Mouse (Mus musculus) limb, embryonic 10.5 days (tissue): Measurements from ENCODE around the gene Dock9. TPM values are rescaled to one million over a fixed set of nuclear protein-coding genes. Genes with fewer than 3 reads are reported as not detected.
A peak's percentile ranks its signal among the peaks of the same experiment; 100 is the strongest.

Experiments
- DNase-seq: peaks from one replicate; pipeline ENCODE4 v3.0.0-alpha.2; 2017; ENCODE audit warnings: low spot score
- H3K27ac ChIP-seq: fragments of 300-500 bp; sonication (generic); 2 replicates; pipeline ENCODE4 v1.5.1; 2016; ENCODE audit warnings: mild to moderate bottlenecking
- H3K27me3 ChIP-seq: fragments of 300-500 bp; sonication (generic); 2 replicates; pipeline ENCODE4 v1.6.1; 2016; ENCODE audit warnings: low read depth, mild to moderate bottlenecking; ENCODE audit not compliant: poor library complexity, severe bottlenecking
- H3K36me3 ChIP-seq: fragments of 300-500 bp; sonication (generic); 2 replicates; pipeline ENCODE4 v1.6.1; 2016; ENCODE audit warnings: mild to moderate bottlenecking, moderate library complexity
- H3K4me1 ChIP-seq: fragments of 300-500 bp; sonication (generic); 2 replicates; pipeline ENCODE4 v1.6.1; 2016
- H3K4me3 ChIP-seq: fragments of 300-500 bp; sonication (generic); 2 replicates; pipeline ENCODE4 v1.5.1; 2016; ENCODE audit warnings: mild to moderate bottlenecking, moderate library complexity
- H3K9me3 ChIP-seq: fragments of 300-500 bp; sonication (generic); replicated peaks from 2 replicates; pipeline ENCODE4 v1.6.1; 2016; ENCODE audit warnings: mild to moderate bottlenecking
- WGBS: fragments of 180-500 bp; shearing (Covaris S2); methylation state at CpG from one replicate; pipeline ENCODE4 v1.1.7; 2016; 5-methylcytosine and 5-hydroxymethylcytosine counted together
- polyA plus RNA-seq: library from polyadenylated mRNA; unstranded; fragments of >200 nt; fragmentation: Nextera tagmentation; extraction: Ambion mirVana; gene quantifications from 2 replicates; pipeline ENCODE4 v1.2.1, GENCODE M21; 2016

Gene Dock9
- polyA plus RNA-seq = 3.2 and 4.0 TPM in 2 replicates

DNA sequence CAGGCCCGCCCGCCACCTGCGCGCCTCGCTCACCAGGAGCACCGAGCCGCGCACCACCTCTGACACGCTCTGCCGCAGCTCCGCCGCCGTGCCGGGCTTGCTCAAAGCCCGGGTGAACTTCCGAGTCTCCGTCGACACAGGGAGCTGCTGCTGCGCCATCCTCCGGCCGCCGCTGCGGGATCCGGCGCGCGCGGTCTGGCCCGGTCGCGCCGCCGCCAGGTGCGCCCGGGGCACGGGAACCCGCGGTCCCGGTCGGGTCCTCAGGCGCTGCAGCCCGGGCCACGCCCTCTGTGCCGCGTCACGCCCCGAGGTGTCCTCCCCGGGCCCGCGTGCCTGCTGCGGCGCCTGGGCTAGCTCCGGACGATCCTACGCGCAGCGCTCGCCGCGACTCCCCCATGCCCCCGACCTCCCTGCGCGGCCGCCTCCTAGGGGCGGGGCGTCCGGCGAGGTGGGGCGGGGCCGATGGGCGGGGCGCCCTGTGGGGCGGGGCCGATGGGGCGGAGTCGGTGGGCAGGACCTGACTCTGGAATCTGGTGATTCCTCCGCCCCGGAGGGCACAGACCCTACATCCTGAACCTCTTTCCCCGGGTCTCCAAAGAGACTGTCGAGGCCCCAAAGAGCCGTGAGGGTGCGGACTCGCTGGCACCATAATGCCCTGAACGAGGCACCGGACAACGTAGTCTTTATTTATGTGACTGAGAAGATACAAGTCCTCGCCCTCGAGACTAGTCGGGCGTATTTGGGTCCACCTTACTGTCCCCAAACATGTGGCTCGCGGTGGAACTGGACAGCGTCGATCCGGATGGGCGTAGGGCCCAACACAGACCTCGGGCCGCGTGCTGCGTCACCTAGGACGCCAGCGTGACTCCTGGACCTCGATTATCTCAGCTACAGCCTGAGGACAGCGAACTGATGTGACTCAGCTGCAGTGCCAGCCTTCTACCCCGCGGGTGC is at the start of gene Dock9:
Dock9 (minus strand) TSS at position 381 of the 954 bp plus-strand sequence.
- peaks cover 20% of the 10 kb centered on the region for H3K4me1 ChIP-seq
- H3K27ac ChIP-seq = peak within 1 kb of the TSS; percentile 86
- no peaks in the 10 kb centered on the region for H3K36me3 ChIP-seq
- peaks cover 24% of the 10 kb centered on the region for H3K27me3 ChIP-seq
- WGBS = under 1% methylated on average over 106 of the region's 106 CpGs
- no peaks in the 10 kb centered on the region for H3K9me3 ChIP-seq
- DNase-seq = peak; percentile 99
- peak within 1 kb of the TSS; percentile 74 for H3K4me3 ChIP-seq

DNA sequence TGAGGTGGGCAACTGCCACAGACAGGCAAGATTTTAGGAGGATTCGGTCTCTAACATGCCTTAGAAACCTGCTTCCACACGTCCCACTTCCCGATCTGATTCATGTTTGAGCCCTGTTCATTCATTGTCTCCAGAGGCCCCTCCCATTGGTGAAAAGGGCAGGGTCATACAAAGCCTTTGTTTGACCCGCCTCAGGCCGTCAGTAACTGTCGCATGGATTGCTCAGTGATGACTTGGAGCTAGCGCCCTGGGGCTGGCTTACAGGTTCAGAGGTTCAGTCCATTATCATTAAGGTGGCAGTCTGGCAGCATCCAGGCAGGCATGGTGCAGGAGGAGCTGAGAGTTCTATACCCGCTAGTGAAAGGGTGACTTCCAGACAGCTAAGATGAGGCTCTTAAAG is 46.8 kb upstream of the Dock9 start:
- 80% methylated on average over 8 of the region's 8 CpGs for WGBS
- no peaks in the 10 kb centered on the region for H3K27me3 ChIP-seq
- no peak for DNase-seq
- 0 out of 2 replicates have a peak, but pooled peaks cover under 1% of the 10 kb centered on the region for H3K9me3 ChIP-seq
- no peak overlapping the region for H3K27ac ChIP-seq
- H3K4me1 ChIP-seq = no peaks in the 10 kb centered on the region
- no peak overlapping the region for H3K4me3 ChIP-seq
- H3K36me3 ChIP-seq = no peaks in the 10 kb centered on the region

DNA sequence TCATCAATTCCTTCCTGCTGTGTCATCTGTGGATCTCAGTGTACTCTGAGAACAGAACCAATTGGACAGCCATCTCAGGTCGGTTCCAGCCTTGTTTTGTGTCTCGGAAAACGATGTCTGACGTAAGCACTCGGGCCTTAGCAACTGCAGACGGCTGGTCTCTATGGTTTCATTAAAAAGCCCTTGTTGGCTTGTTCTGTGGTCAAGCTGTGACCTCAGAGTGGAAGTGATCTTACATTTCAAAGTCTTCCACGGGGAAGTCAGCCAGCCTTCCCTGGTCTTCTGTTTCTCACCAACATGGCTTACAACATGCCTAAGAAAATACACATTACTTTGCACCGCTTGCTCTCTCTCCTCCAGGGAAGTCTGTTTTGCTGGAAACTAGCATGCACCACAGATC is 42.6 kb upstream of the Dock9 start:
- Histone ChIP-seq H3K4me1 (no peaks in the 10 kb centered on the region), H3K27me3 (no peaks in the 10 kb centered on the region), H3K27ac (no peak overlapping the region), H3K4me3 (no peak overlapping the region), H3K9me3 (peaks cover 9% of the 10 kb centered on the region; the same call in 1 of the 2 replicates), H3K36me3 (no peaks in the 10 kb centered on the region)
- no peak for DNase-seq
- 92% methylated on average over 8 of the region's 8 CpGs for WGBS

DNA sequence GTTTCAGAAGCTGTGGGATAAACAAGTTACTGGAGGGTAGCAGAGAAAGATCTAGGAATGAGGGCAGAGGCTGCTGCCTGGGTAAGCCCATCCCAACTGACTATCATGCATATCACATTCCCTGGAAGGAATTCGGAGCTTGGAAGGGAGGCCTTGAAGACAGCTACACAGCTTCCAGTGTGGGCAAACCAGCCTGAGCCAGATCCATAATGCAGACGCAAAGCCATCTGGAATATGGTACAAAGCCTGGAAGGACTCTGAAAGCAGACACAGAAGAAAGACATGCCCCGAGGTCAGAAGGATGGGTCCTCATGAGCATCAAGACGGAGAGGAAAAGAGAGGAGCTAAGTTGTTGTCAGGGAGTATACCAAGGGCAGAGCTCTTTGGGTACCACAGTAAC is 40.5 kb upstream of the Dock9 start:
- no peak for DNase-seq
- Histone ChIP-seq H3K36me3 (no peaks in the 10 kb centered on the region), H3K4me3 (no peak overlapping the region), H3K27me3 (no peaks in the 10 kb centered on the region), H3K9me3 (peaks cover 9% of the 10 kb centered on the region; the same call in 1 of the 2 replicates), H3K27ac (no peak overlapping the region), H3K4me1 (no peaks in the 10 kb centered on the region)
- WGBS = 95% methylated on average over 4 of the region's 4 CpGs

DNA sequence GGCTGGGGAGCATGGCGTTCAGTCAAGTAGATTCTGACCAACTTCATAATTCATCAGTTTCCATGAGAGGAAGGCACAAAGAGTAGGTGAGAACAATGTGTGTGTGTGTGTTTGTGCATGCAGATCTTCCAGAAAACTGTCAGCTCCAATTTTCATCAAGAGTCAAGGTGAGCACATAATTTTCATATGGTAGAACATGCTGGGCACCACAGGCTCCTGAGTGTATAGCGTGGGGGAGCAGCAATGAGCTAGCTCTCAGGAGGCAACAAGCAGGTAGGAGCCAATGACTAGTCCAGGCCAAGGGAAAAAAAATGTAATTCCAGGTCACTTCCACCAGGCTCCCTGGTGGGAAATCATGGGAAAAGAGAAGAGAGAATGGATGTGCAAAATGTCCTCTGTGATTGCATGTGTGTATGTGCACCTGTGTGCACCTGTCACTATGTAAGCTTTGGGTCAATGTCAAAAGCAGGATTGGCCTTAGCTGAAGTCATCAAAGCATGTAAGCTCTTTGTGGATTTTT is 35.4 kb upstream of the Dock9 start:
- Histone ChIP-seq H3K27me3 (no peaks in the 10 kb centered on the region), H3K4me3 (no peak overlapping the region)
- 79% methylated on average over 2 of the region's 2 CpGs for WGBS

DNA sequence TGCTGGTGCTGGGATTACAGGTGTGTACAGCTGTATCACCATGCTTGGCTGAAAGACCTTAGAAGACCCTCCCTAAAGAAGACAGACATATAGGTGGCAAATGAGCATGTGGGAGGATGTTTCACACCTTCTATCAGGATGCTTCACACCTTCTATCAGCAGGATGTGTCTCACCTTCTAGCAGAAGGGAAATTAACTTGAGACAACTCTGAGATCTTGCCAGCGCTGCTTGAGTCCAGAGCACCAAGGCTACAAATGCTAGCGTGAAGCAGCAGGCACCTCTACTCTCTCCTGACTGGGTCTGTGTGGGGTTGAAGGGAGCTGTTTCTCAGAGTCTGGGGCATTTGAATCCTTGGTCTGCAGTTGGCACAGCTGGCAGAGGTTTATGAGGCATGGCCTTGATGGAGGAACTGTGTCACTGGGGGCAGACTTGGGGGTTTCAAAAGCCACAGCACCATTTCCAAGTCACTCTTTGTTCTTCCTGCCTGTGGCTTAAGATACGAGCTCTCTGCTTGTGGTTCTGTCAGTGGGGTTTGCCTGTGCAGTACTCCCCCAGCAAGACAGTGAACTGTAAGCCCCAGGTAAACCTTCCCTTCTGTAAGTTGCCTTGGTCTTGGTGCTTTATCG is 32.3 kb upstream of the Dock9 start:
- WGBS = 82% methylated on average over 4 of the region's 4 CpGs
- Histone ChIP-seq H3K36me3 (no peaks in the 10 kb centered on the region), H3K4me3 (no peak overlapping the region), H3K9me3 (no peaks in the 10 kb centered on the region), H3K4me1 (peaks cover 4% of the 10 kb centered on the region; the same call in 1 of the 2 replicates), H3K27ac (no peak overlapping the region), H3K27me3 (no peaks in the 10 kb centered on the region)
- DNase-seq = no peak

More for the DNA sequence above, 35.4 kb upstream of the Dock9 start:
- no peaks in the 10 kb centered on the region for H3K36me3 ChIP-seq
- H3K4me1 ChIP-seq = no peaks in the 10 kb centered on the region
- no peak overlapping the region for H3K27ac ChIP-seq
- H3K9me3 ChIP-seq = no peaks in the 10 kb centered on the region
- no peak for DNase-seq

DNA sequence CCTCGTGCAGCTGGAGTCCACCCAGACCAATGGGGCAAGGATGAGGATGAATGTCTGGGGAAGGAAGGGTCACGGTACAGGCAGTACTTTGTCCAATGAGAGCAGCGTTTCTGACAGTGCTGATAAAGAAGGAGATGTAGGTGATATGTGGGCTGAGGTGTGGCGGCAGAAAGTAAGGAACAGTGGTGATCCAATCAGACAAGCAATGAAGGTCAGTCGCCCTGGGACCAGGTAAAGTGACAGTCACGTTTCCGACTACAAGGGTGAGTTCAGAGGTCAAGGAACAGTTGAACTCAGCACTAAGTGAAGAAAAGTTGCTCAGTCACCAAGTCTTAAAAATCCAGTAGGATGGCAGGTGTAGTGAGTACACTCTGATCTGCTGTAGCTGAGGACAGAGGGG is 29.5 kb upstream of the Dock9 start:
- H3K27me3 ChIP-seq = no peaks in the 10 kb centered on the region
- no peak for DNase-seq
- H3K4me1 ChIP-seq = peaks cover 16% of the 10 kb centered on the region
- H3K4me3 ChIP-seq = no peak overlapping the region
- no peaks in the 10 kb centered on the region for H3K9me3 ChIP-seq
- H3K36me3 ChIP-seq = no peaks in the 10 kb centered on the region
- H3K27ac ChIP-seq = no peak overlapping the region
- 80% methylated on average over 7 of the region's 7 CpGs for WGBS

DNA sequence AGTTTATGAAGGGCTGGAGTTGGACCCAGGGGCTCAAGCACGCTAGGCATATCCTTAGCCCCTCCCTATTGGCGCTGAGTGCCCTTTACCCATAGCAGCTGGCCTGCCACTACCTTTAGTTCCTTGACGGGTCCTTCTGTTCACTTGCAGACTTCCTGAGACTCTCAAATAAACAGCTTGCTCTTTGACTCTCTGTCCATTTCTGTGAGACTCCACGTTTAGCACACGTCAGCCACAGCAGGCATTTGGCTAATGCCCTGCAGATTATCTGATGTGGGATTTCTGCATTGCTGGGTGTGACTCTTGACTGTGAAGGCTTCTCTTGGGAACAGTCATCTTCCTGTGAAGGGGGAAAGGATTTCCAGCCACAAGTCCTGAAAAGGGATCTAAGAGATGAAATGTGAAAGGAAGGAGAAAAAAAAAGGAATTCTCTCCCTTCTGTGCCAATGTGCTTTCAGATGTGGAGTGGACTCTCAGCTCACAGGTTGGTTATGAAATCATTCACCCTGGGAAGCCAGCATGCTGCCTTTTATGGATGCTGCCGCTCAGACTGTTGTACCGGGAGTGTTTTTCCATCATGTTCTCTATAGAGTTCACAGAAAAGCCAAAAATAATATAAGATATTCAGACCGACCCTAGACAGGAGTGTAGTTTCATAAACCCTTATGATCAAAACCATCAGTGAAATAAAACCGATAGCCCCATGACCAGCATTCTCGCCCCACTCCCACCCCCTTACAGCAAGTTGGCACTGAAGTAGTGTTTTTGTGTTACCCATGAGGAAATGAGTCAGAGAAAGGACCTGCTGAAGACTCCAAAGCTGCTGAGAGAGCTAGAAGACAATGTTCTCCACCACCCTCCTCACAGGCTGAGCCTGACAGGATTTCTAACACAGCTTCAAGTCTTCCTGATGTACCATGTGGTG is 28.1 kb upstream of the Dock9 start:
- Histone ChIP-seq H3K4me3 (no peak overlapping the region), H3K27ac (no peak overlapping the region), H3K27me3 (no peaks in the 10 kb centered on the region), H3K4me1 (peaks cover 16% of the 10 kb centered on the region), H3K36me3 (no peaks in the 10 kb centered on the region), H3K9me3 (no peaks in the 10 kb centered on the region)
- 82% methylated on average over 10 of the region's 10 CpGs for WGBS
- no peak for DNase-seq

DNA sequence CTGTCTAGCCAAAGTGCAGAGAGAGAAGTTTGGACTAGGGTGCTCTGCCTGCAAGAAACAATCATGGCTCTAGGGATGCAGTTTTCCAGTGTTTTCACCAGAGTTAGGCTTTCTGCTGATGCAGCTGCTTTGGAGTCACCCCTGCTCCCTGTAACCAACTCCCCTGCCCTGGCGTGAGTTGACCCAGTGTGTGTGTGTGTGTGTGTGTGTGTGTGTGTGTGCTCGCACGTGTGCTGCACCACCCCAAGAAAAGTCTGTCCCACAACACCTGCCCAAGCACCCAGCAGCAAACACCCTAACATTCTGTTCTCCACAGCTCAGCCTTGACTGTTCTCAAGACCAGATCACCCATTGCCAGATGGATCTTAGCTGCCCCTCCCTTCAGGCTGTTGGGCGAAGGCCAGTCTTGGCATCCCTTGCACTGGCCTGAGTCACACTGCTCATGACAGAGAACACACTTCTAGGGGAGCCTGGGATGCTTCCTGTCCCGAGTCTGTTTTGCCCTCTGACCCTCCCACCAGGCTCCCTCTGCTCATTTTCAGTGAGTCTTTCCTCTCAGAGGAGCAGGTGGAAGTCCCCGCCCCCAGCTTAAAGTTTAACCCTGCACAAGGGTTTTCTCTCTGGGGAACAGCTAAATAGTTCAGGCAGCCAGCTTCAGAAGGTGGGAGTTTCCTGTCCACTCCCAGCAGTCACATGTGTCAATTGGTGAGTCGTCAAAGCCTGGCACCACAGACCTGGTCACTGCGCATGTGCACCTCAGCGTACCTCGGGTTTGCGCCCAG is 26.9 kb upstream of the Dock9 start:
- WGBS = 77% methylated on average over 11 of the region's 11 CpGs
- no peaks in the 10 kb centered on the region for H3K27me3 ChIP-seq
- H3K36me3 ChIP-seq = no peaks in the 10 kb centered on the region
- H3K9me3 ChIP-seq = no peaks in the 10 kb centered on the region
- no peak overlapping the region for H3K4me3 ChIP-seq
- H3K4me1 ChIP-seq = peaks cover 16% of the 10 kb centered on the region
- no peak for DNase-seq
- no peak overlapping the region for H3K27ac ChIP-seq

DNA sequence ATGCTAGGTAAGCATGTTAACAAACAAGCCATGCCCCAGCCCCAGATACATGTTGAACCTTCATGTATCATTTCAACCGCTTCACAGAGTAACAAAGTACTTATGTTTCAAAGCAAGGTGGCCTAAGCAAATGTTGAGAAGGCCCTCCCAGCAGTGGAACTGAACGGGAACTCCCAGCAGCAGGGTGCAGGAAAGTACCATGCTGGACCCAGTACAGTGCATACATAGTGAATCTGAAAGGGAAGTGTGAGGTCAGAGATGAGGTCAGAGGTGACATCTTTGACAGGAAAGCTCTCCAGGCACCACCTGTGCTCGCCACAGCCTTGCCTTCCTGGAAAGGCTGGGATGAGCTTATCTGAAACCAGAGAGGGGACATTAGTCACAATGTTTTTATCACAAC is 25.4 kb upstream of the Dock9 start:
- no peak for DNase-seq
- H3K4me3 ChIP-seq = no peak overlapping the region
- H3K36me3 ChIP-seq = no peaks in the 10 kb centered on the region
- H3K9me3 ChIP-seq = no peaks in the 10 kb centered on the region
- WGBS = 79% methylated on average over 3 of the region's 3 CpGs
- H3K27me3 ChIP-seq = no peaks in the 10 kb centered on the region
- H3K27ac ChIP-seq = no peak overlapping the region
- peaks cover 16% of the 10 kb centered on the region for H3K4me1 ChIP-seq

DNA sequence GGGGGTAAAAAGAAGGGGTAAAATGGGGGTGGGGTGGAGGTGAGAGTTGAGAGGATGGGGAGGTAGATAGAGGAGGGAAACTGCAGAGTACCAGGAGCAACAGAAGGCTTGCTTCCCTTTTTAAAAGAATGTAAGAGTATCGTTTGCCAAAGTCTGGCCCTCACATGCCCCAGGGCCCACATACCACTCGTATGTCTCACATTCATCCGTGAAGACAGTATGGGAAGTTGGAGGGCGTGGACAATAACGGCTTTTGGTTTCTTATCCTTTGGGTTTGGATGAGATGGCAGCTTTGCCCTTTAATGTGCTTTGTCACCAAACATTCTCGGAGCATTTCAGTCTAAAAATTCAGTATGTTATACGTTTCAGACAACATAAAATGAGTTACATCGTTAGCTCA is 24.9 kb upstream of the Dock9 start:
- H3K4me1 ChIP-seq = peaks cover 16% of the 10 kb centered on the region
- WGBS = 89% methylated on average over 8 of the region's 8 CpGs
- H3K9me3 ChIP-seq = no peaks in the 10 kb centered on the region
- H3K27me3 ChIP-seq = no peaks in the 10 kb centered on the region
- no peak overlapping the region for H3K27ac ChIP-seq
- no peaks in the 10 kb centered on the region for H3K36me3 ChIP-seq
- DNase-seq = no peak
- no peak overlapping the region for H3K4me3 ChIP-seq

DNA sequence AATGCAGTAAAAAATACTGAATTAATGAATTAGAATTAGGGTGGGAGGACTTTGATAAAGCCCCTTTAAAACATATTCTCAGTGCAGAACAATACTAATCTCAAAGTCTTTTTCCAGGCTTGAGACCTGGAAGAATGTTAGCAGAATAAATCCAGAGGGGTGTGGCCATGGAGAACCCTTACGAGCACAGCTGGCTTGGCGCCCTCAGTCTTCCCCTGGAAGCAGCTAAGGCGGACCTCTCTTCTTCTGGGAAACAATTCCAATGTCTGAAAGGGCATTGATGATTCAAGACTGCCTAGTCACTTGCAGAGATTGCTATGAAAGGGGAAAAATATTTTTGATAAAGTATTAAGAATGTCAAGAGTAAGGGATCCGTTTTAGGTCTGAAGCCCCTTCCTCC is 9.2 kb upstream of the Dock9 start:
- DNase-seq = no peak

More for the DNA sequence above, 9.2 kb upstream of the Dock9 start:
- no peaks in the 10 kb centered on the region for H3K9me3 ChIP-seq
- 79% methylated on average over 4 of the region's 4 CpGs for WGBS
- no peak overlapping the region for H3K4me3 ChIP-seq
- no peaks in the 10 kb centered on the region for H3K27me3 ChIP-seq
- no peaks in the 10 kb centered on the region for H3K36me3 ChIP-seq
- no peak overlapping the region for H3K27ac ChIP-seq
- no peaks in the 10 kb centered on the region for H3K4me1 ChIP-seq
